Mouse (Mus musculus) kidney, embryonic 14.5 days (tissue): ENCODE results near the gene Nsun4. TPM values are rescaled to one million over a fixed set of nuclear protein-coding genes. Genes with fewer than 3 reads are reported as not detected.

Experiments used
- polyA plus RNA-seq: library from polyadenylated mRNA; unstranded; fragments of >200 nt; fragmentation: Nextera tagmentation; extraction: Ambion mirVana; gene quantifications from 2 replicates; pipeline ENCODE4 v1.2.1, GENCODE M21; 2014

Nsun4 gene
- polyA plus RNA-seq, 1 experiment from 2014 or later, result 24.1 TPM

Other genes starting within 250 kb of the Nsun4 start
- gene Mob3c, start 225.8 kb downstream of the Nsun4 start, polyA plus RNA-seq, result 9.4 and 9.9 TPM in 2 replicates
- 17.6 and 19.6 TPM in 2 replicates for gene Mknk1, start 214.7 kb downstream of the Nsun4 start, polyA plus RNA-seq
- gene Kncn, start 169.5 kb downstream of the Nsun4 start, polyA plus RNA-seq, result not detected in 2 replicates
- gene 6430628N08Rik, start 163.2 kb downstream of the Nsun4 start, polyA plus RNA-seq, result not detected in 2 replicates
- gene Dmbx1, start 114.0 kb downstream of the Nsun4 start, polyA plus RNA-seq, result not detected in 2 replicates
- gene Faah, start 36.0 kb downstream of the Nsun4 start, polyA plus RNA-seq, result 5.2 and 8.7 TPM in 2 replicates
- 513 and 692 TPM in 2 replicates for gene Uqcrh, start 21.2 kb upstream of the Nsun4 start, polyA plus RNA-seq
- 66.6 and 78.1 TPM in 2 replicates for gene Lrrc41, start 21.4 kb upstream of the Nsun4 start, polyA plus RNA-seq
- gene Rad54l, start 69.8 kb upstream of the Nsun4 start, polyA plus RNA-seq, result 26.6 and 40.7 TPM in 2 replicates
- gene Pomgnt1, start 70.0 kb upstream of the Nsun4 start, polyA plus RNA-seq, result 50.9 and 68.2 TPM in 2 replicates
- 2.2 and 3.2 TPM in 2 replicates for gene Lurap1, start 97.5 kb upstream of the Nsun4 start, polyA plus RNA-seq
- gene Tspan1, start 113.7 kb upstream of the Nsun4 start, polyA plus RNA-seq, result 0.50 and 0.89 TPM in 2 replicates
- not detected in 2 replicates for gene 1700042G07Rik, start 119.5 kb upstream of the Nsun4 start, polyA plus RNA-seq
- gene Gm49337, start 119.5 kb upstream of the Nsun4 start, polyA plus RNA-seq, result not detected in 2 replicates
- 19.9 and 27.6 TPM in 2 replicates for gene Pik3r3, start 167.7 kb upstream of the Nsun4 start, polyA plus RNA-seq